Mouse (Mus musculus) monocyte, adult 59 days (primary cell): Measurements from ENCODE around the gene Magi1. TPM values are rescaled to one million over a fixed set of nuclear protein-coding genes. Genes with fewer than 3 reads are reported as not detected.

Source experiments
- total RNA-seq, 2 experiments: library from RNA; stranded (reverse); gene quantifications; one replicate each; pipeline ENCODE4 v1.2.4; 2023

Magi1 gene
- under 1 TPM; 0.21 to 0.30 TPM for total RNA-seq

DNA sequence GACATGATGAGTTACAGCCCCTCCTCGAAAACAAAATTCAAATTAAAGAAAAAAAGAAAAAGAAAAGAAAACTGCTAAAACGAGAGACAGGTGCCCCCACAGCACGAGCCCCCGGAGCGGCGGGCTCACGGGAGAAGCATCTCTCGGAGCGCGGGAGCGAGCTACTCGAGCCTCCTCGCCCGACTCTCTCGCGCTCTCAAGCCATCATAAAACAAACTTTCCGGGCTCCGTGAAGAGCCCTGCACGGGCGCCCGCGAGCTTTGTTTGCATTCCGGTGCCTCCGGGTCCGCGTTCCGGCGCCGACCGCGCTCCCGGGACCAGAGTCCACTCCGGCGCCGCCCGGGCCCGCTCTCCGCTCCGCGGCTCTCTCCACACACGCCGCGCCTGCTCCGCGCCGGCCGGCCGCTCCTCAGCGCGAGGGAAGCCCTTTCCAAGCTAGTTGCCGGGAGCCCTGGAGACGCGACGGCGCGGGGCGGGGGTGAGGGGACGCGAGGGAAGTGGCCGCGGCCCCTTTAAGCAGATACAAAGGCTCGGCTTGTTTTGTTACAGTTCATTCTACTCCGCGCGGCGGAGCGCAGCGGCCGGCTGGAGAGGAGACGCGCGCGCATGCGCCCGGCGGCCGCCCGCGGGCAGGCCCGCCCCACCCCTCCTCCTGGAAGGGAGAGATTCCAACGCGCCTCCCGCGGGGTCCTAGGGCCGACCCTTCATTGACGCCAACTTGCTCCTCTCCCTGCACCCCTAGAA, at the start of gene Magi1:
Gene Magi1 (minus strand): TSS at position 600 of the 744 bp plus-strand sequence.

Other genes starting within 250 kb of the Magi1 start
- gene Slc25a26, start 216.4 kb upstream of the Magi1 start, total RNA-seq, result 10 to 100 TPM; 10.5 to 11.9 TPM